Mouse (Mus musculus) lung, embryonic 14.5 days (tissue): ENCODE data around the gene Ankrd34b. TPM values are rescaled to one million over a fixed set of nuclear protein-coding genes. Genes with fewer than 3 reads are reported as not detected.
A peak's percentile ranks its signal among the peaks of the same experiment; 100 is the strongest.

Experiments used
- ATAC-seq: fragments of 200-750 bp; cut with Nextera tagmentation; 2 replicates; pipeline ENCODE4 v1.8.0; 2017; ENCODE audit warnings: mild to moderate bottlenecking, moderate TSS enrichment, moderate library complexity; ENCODE audit not compliant: insufficient read depth
- DNase-seq: peaks from one replicate; pipeline ENCODE4 v3.0.0-alpha.2; 2015
- H3K27ac ChIP-seq: fragments of 300-500 bp; sonication (generic); 2 replicates; pipeline ENCODE4 v1.5.1; 2014; ENCODE audit warnings: low read depth, mild to moderate bottlenecking, moderate library complexity
- H3K27me3 ChIP-seq: fragments of 300-500 bp; sonication (generic); 2 replicates; pipeline ENCODE4 v1.6.1; 2014; ENCODE audit warnings: low read length, control low read depth; ENCODE audit not compliant: insufficient read depth
- H3K36me3 ChIP-seq: fragments of 300-500 bp; sonication (generic); 2 replicates; pipeline ENCODE4 v1.6.1; 2014; ENCODE audit warnings: control low read depth; ENCODE audit not compliant: insufficient read depth
- H3K4me1 ChIP-seq: fragments of 300-500 bp; sonication (generic); 2 replicates; pipeline ENCODE4 v1.6.1; 2014; ENCODE audit warnings: antibody characterized with exemption, control low read depth; ENCODE audit not compliant: insufficient read depth
- H3K4me2 ChIP-seq: fragments of 300-500 bp; sonication (generic); 2 replicates; pipeline ENCODE4 v1.6.1; 2014; ENCODE audit warnings: mild to moderate bottlenecking
- H3K4me3 ChIP-seq: fragments of 300-500 bp; sonication (generic); 2 replicates; pipeline ENCODE4 v1.5.1; 2014; ENCODE audit warnings: low read depth, low read length
- H3K9ac ChIP-seq: fragments of 300-500 bp; sonication (generic); 2 replicates; pipeline ENCODE4 v1.6.1; 2014
- H3K9me3 ChIP-seq: fragments of 300-500 bp; sonication (generic); 2 replicates; pipeline ENCODE4 v1.6.1; 2016; ENCODE audit warnings: low read depth, low read length, control low read depth
- CTCF ChIP-seq: IDR thresholded peaks from 2 replicates; pipeline ENCODE4 v1.5.1; 2016; ENCODE audit warnings: antibody characterized with exemption, low read depth
- WGBS: fragments of 180-500 bp; shearing (Covaris S2); extraction: QIAGEN DNeasy Blood & Tissue Kit; methylation state at CpG from one replicate; pipeline ENCODE4 v1.1.7; 2014; 5-methylcytosine and 5-hydroxymethylcytosine counted together
- polyA plus RNA-seq: library from polyadenylated mRNA; unstranded; fragments of >200 nt; fragmentation: Nextera tagmentation; extraction: Ambion mirVana; gene quantifications from 2 replicates; pipeline ENCODE4 v1.2.1, GENCODE M21; 2014

Gene Ankrd34b
- polyA plus RNA-seq, 1 experiment from 2014 or later: 0.34 TPM

DNA sequence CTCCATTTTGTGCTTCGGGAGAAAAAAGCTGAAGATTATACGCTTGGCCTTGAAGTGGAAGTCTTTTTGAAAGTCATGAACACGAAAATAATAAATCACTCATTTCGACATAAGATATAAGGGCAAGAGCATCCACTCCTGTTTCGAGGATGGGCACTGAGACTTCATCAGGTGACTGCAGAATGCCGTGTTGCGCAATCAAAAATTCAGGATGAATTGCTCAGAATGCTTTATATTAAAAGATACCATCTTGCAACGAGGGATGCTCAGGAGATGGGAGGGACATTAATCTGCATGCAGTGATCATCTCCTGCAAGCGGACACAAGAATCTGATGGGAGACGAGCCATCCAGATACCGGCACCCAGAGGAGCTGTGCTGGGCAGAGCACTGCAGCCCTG lies 6.1 kb upstream of the Ankrd34b start:
- H3K4me3 ChIP-seq: no peak overlapping the region
- H3K4me1 ChIP-seq: no peaks in the 10 kb centered on the region
- H3K9me3 ChIP-seq: no peaks in the 10 kb centered on the region
- no peak overlapping the region for H3K4me2 ChIP-seq
- DNase-seq: no peak
- H3K9ac ChIP-seq: no peak overlapping the region
- no peaks in the 10 kb centered on the region for H3K36me3 ChIP-seq
- ATAC-seq: no peak
- peaks cover 13% of the 10 kb centered on the region; the same call in 1 of the 2 replicates for H3K27me3 ChIP-seq
- WGBS: 83% methylated on average over 11 of the region's 11 CpGs
- no peak overlapping the region for H3K27ac ChIP-seq
- no peak for TF ChIP-seq CTCF

DNA sequence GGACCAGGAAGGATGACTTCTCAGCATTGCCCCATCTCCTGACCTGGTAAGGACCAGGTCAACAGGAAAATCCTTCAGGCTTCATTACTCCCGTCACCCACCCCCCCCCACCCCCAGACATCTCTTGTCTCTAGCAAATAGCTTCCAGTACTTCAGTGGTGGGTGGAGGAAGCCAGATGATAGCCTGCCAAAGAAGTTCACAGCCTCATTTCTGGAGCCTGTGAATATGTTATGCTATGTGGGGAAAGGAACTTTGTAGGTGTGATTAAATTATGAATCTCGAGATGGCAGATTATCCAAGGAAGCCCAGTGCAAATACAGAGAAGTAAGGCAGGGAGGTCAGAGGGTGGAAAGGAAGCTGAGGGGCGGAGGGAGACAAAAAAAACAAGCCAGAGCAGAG lies 2.0 kb upstream of the Ankrd34b start:
- no peak overlapping the region for H3K27ac ChIP-seq
- ATAC-seq: no peak
- H3K9ac ChIP-seq: no peak overlapping the region
- no peak overlapping the region for H3K4me2 ChIP-seq
- WGBS: 30% methylated on average over 3 of the region's 3 CpGs
- no peak for DNase-seq
- no peaks in the 10 kb centered on the region for H3K9me3 ChIP-seq
- TF ChIP-seq CTCF: no peak
- peaks cover 13% of the 10 kb centered on the region for H3K4me1 ChIP-seq
- peaks cover 49% of the 10 kb centered on the region for H3K27me3 ChIP-seq
- no peaks in the 10 kb centered on the region for H3K36me3 ChIP-seq
- H3K4me3 ChIP-seq: no peak overlapping the region

DNA sequence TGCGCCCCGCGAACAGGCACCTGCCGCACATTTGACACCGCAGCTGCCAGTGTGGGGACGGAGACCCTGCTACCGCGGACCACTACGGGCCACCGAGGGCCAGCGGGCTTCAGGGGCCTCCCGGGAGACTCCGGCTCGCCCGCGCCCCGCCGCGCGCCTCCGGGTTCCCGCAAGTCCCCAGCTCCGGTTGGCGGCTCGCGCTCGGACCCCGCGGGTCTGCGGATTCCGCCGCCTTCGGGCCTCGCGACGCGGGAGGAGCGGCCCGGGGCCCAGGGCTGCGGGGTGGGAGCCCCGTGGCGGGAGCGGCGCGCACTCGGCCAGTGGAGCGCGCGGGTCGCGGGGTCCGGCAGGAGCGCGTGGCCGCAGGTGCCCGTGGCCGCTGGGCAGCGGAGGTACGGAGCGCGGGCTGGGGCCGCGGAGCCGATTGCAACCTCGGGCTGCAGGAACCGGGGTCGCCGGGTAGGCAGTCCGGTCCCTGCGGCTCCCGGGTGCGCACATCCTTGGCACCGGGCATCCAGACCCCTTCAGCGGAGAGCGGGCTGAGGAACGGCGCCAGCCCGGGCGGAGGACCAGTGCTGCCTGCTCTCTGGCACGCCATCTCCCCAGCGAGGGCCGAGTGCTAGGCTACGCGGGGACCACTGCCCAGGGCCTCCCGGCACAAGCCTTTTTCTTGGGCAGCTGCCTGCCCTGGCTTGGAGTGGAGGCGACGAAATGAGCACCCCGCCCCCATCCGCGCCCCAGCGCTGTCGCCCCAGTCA lies 777 bp downstream of the Ankrd34b start:
- ATAC-seq: peak; percentile 58
- Histone ChIP-seq H3K4me1 (peaks cover 13% of the 10 kb centered on the region), H3K36me3 (no peaks in the 10 kb centered on the region), H3K9me3 (no peaks in the 10 kb centered on the region), H3K4me2 (peak overlapping the region; percentile 98), H3K27ac (no peak overlapping the region), H3K27me3 (peaks cover 49% of the 10 kb centered on the region), H3K4me3 (peak overlapping the region; percentile 54), H3K9ac (peak overlapping the region; percentile 38)
- DNase-seq: peak; percentile 31
- WGBS: under 1% methylated on average over 83 of the region's 92 CpGs
- TF ChIP-seq CTCF: no peak

DNA sequence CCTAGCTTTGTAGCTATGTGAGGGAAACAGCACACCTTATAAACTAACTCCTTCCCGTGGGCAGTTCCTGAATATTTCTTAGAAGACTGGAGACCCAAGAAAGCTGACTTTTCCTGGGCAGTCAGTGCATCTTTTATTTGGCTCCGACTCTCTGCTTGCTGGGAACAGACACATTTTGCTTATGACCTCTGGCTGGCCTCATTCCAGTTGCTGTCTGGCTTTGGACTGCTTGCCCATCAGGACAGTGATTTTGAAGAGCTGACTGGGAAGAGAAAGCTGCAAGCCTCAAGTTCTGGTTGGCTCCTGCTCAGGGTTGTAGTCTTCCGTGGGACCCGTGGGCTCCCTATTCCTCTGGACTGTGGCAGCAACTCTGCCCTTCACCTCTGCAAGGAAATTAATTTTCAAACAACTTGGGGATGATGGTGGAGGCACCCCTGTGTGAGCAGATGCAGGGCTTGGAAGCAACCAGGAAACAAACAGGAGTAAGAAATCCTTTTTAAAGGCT lies 1.7 kb downstream of the Ankrd34b start:
- peaks cover 13% of the 10 kb centered on the region for H3K4me1 ChIP-seq
- H3K36me3 ChIP-seq: no peaks in the 10 kb centered on the region
- no peak for ATAC-seq
- no peak for TF ChIP-seq CTCF
- peak overlapping the region; percentile 54; the same call in 1 of the 2 replicates for H3K4me3 ChIP-seq
- WGBS: 26% methylated on average over 4 of the region's 4 CpGs
- peaks cover 49% of the 10 kb centered on the region for H3K27me3 ChIP-seq
- no peaks in the 10 kb centered on the region for H3K9me3 ChIP-seq
- H3K9ac ChIP-seq: no peak overlapping the region
- H3K27ac ChIP-seq: no peak overlapping the region
- peak; percentile 82 for DNase-seq
- H3K4me2 ChIP-seq: peak overlapping the region; percentile 98

DNA sequence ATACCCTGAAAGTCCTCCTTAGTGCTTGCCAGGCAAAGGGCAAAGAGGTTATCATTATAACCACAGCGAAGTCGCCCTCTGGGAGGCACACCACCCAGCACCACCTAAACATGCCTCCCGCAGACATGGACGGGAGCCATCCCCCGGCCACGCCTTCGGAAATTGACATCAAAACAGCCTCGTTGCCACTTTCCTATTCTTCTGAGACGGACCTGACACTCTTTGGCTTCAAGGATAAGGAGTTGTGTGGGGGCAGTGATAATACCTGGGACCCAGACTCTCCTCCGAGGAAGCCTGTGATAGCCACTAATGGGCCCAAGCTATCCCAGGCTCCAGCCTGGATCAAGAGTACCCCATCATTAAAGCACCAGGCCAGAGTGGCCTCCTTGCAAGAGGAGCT lies 13.0 kb downstream of the Ankrd34b start:
- Histone ChIP-seq H3K27ac (no peak overlapping the region), H3K36me3 (no peaks in the 10 kb centered on the region), H3K9ac (no peak overlapping the region), H3K27me3 (no peaks in the 10 kb centered on the region), H3K9me3 (no peaks in the 10 kb centered on the region), H3K4me2 (no peak overlapping the region), H3K4me1 (no peaks in the 10 kb centered on the region), H3K4me3 (no peak overlapping the region)
- WGBS: 78% methylated on average over 10 of the region's 10 CpGs
- DNase-seq (no peak), ATAC-seq (no peak)
- no peak for TF ChIP-seq CTCF

DNA sequence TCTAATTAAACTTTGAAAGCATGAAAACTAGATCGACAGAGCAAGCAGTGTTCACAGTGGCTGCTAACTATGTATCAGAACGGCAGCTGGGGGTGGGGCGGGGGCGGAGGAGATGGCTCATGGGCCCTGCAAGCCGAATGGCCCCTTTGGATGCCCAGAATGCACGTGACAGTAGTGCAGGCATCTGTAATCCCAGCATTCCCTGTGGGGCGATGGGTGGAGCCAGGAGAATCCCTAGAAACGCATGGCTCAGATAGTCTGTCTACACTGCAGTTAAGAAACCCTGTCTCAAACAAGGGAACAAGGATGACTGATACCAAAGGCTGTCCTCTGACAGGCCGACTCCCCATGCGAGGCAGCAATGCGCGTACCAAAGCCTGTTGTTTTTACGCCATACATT lies 14.6 kb downstream of the Ankrd34b start:
- H3K4me2 ChIP-seq: no peak overlapping the region
- H3K9ac ChIP-seq: no peak overlapping the region
- H3K27me3 ChIP-seq: no peaks in the 10 kb centered on the region
- no peaks in the 10 kb centered on the region for H3K9me3 ChIP-seq
- DNase-seq: no peak
- ATAC-seq: no peak
- H3K36me3 ChIP-seq: no peaks in the 10 kb centered on the region
- no peak for TF ChIP-seq CTCF
- H3K4me1 ChIP-seq: no peaks in the 10 kb centered on the region
- WGBS: 68% methylated on average over 13 of the region's 13 CpGs
- H3K4me3 ChIP-seq: no peak overlapping the region
- H3K27ac ChIP-seq: no peak overlapping the region

DNA sequence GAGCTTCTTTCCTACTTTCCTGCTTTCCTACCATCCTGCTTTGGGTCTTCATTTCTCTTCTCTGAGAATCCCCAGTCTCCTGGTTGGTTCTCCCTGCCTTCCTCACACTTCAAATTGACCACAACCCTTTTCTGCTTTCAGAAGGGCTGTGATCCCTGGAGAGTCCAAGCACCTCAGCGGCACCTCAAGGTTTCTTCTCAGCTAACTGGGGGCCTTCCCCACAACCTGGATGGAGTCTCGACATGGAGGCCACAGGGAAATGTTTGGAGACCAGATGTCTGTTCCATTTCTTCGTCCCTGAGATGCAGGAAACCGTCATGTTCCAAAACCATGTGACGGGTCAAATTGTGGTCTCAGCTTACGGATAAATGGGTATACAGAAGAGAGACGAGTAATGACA lies 21.2 kb downstream of the Ankrd34b start:
- Histone ChIP-seq H3K27me3 (no peaks in the 10 kb centered on the region), H3K36me3 (no peaks in the 10 kb centered on the region), H3K9me3 (no peaks in the 10 kb centered on the region), H3K27ac (no peak overlapping the region), H3K9ac (no peak overlapping the region), H3K4me3 (no peak overlapping the region), H3K4me2 (no peak overlapping the region), H3K4me1 (no peaks in the 10 kb centered on the region)
- ATAC-seq (no peak), DNase-seq (no peak)
- WGBS: 86% methylated on average over 7 of the region's 7 CpGs
- TF ChIP-seq CTCF: no peak
